Mouse (Mus musculus): ENCODE results near the gene Myo15b. TPM values are rescaled to one million over a fixed set of nuclear protein-coding genes. Genes with fewer than 3 reads are reported as not detected.

Myo15b gene
- polyA plus RNA-seq, 1 experiment from 2014 or later, result 95.2 TPM

GRCm38 (mm10) chr11:115833021-115833513 is 25.1 kb upstream of the Myo15b start:
- Histone ChIP-seq H3K9ac (0 out of 2 replicates have a peak overlapping the region, but pooled peaks have one; percentile 17), H3K27ac (peak overlapping the region; percentile 72), H3K4me2 (replicated peaks) (peak overlapping the region; percentile 41), H3K9me3 (no peaks in the 10 kb centered on the region), H3K4me1 (replicated peaks) (peaks cover 71% of the 10 kb centered on the region), H3K4me3 (replicated peaks) (no peak overlapping the region), H3K36me3 (no peaks in the 10 kb centered on the region), H3K27me3 (replicated peaks) (no peaks in the 10 kb centered on the region)
- peak; percentile 50 for ATAC-seq
- WGBS, result 15% methylated on average over 8 of the region's 8 CpGs

- H3K4me3 ChIP-seq (replicated peaks), result no peak overlapping the region
- WGBS, result 66% methylated on average over 6 of the region's 6 CpGs
- H3K9me3 ChIP-seq, result no peaks in the 10 kb centered on the region
- H3K27ac ChIP-seq, result peak overlapping the region; percentile 72; the same call in 1 of the 2 replicates
- ATAC-seq, result no peak
- no peaks in the 10 kb centered on the region for H3K36me3 ChIP-seq
- H3K4me1 ChIP-seq (replicated peaks), result peaks cover 73% of the 10 kb centered on the region
- H3K27me3 ChIP-seq (replicated peaks), result no peaks in the 10 kb centered on the region
- H3K9ac ChIP-seq, result peak overlapping the region; percentile 15; the same call in 1 of the 2 replicates
- peak overlapping the region; percentile 41 for H3K4me2 ChIP-seq (replicated peaks)
Measured at GRCm38 (mm10) chr11:115834033-115834432, 24.2 kb upstream of the Myo15b start.

GRCm38 (mm10) chr11:115836656-115837395 is 21.4 kb upstream of the Myo15b start:
- H3K9me3 ChIP-seq, result no peaks in the 10 kb centered on the region
- no peak overlapping the region for H3K4me3 ChIP-seq (replicated peaks)
- H3K4me1 ChIP-seq (replicated peaks), result peaks cover 68% of the 10 kb centered on the region
- ATAC-seq, result peak; percentile 26; the same call in 1 of the 2 replicates
- WGBS, result 45% methylated on average over 11 of the region's 11 CpGs
- peak overlapping the region; percentile 22; the same call in 1 of the 2 replicates for H3K4me2 ChIP-seq (replicated peaks)
- peak overlapping the region; percentile 66 for H3K27ac ChIP-seq
- H3K36me3 ChIP-seq, result no peaks in the 10 kb centered on the region
- H3K27me3 ChIP-seq (replicated peaks), result no peaks in the 10 kb centered on the region
- H3K9ac ChIP-seq, result no peak overlapping the region

- no peak overlapping the region for H3K4me3 ChIP-seq (replicated peaks)
- H3K36me3 ChIP-seq, result no peaks in the 10 kb centered on the region
- no peaks in the 10 kb centered on the region for H3K27me3 ChIP-seq (replicated peaks)
- no peak for ATAC-seq
- peak overlapping the region; percentile 66 for H3K27ac ChIP-seq
- H3K9me3 ChIP-seq, result no peaks in the 10 kb centered on the region
- H3K4me2 ChIP-seq (replicated peaks), result no peak overlapping the region
- peaks cover 68% of the 10 kb centered on the region for H3K4me1 ChIP-seq (replicated peaks)
- H3K9ac ChIP-seq, result no peak overlapping the region
- WGBS, result 86% methylated on average over 22 of the region's 22 CpGs
Measured at GRCm38 (mm10) chr11:115837606-115838345, 20.4 kb upstream of the Myo15b start.

GRCm38 (mm10) chr11:115838895-115839311 is 19.3 kb upstream of the Myo15b start:
- Histone ChIP-seq H3K4me3 (replicated peaks) (no peak overlapping the region), H3K27ac (peak overlapping the region; percentile 83), H3K36me3 (no peaks in the 10 kb centered on the region), H3K27me3 (replicated peaks) (no peaks in the 10 kb centered on the region), H3K9ac (no peak overlapping the region), H3K9me3 (no peaks in the 10 kb centered on the region), H3K4me2 (replicated peaks) (peak overlapping the region; percentile 15; the same call in 1 of the 2 replicates), H3K4me1 (replicated peaks) (peaks cover 62% of the 10 kb centered on the region)
- 25% methylated on average over 4 of the region's 4 CpGs for WGBS
- ATAC-seq, result peak; percentile 47

- Histone ChIP-seq H3K36me3 (no peaks in the 10 kb centered on the region), H3K9ac (no peak overlapping the region), H3K9me3 (no peaks in the 10 kb centered on the region), H3K4me3 (replicated peaks) (no peak overlapping the region), H3K27ac (peak overlapping the region; percentile 83), H3K4me2 (replicated peaks) (0 out of 2 replicates have a peak overlapping the region, but pooled peaks have one; percentile 15), H3K4me1 (replicated peaks) (peaks cover 61% of the 10 kb centered on the region), H3K27me3 (replicated peaks) (no peaks in the 10 kb centered on the region)
- 60% methylated on average over 3 of the region's 3 CpGs for WGBS
- no peak for ATAC-seq
Measured at GRCm38 (mm10) chr11:115839732-115840131, 18.5 kb upstream of the Myo15b start.

GRCm38 (mm10) chr11:115841044-115841443 is 17.2 kb upstream of the Myo15b start:
- Histone ChIP-seq H3K4me2 (replicated peaks) (no peak overlapping the region), H3K4me3 (replicated peaks) (no peak overlapping the region), H3K27ac (peak overlapping the region; percentile 92; the same call in 1 of the 2 replicates), H3K9ac (no peak overlapping the region), H3K27me3 (replicated peaks) (no peaks in the 10 kb centered on the region), H3K36me3 (peaks cover 8% of the 10 kb centered on the region), H3K9me3 (no peaks in the 10 kb centered on the region), H3K4me1 (replicated peaks) (peaks cover 55% of the 10 kb centered on the region)
- WGBS, result 85% methylated on average over 6 of the region's 6 CpGs
- ATAC-seq, result no peak

GRCm38 (mm10) chr11:115841961-115842550 is 16.1 kb upstream of the Myo15b start:
- Histone ChIP-seq H3K9me3 (no peaks in the 10 kb centered on the region), H3K9ac (peak overlapping the region; percentile 26), H3K4me1 (replicated peaks) (peaks cover 50% of the 10 kb centered on the region), H3K4me2 (replicated peaks) (peak overlapping the region; percentile 45), H3K4me3 (replicated peaks) (no peak overlapping the region; the same call in 1 of the 2 replicates), H3K36me3 (peaks cover 9% of the 10 kb centered on the region), H3K27me3 (replicated peaks) (no peaks in the 10 kb centered on the region), H3K27ac (peak overlapping the region; percentile 92)
- ATAC-seq, result peak; percentile 65
- WGBS, result 13% methylated on average over 6 of the region's 6 CpGs

GRCm38 (mm10) chr11:115843141-115843890 is 14.9 kb upstream of the Myo15b start:
- H3K36me3 ChIP-seq, result peaks cover 10% of the 10 kb centered on the region
- WGBS, result 70% methylated on average over 14 of the region's 14 CpGs
- no peaks in the 10 kb centered on the region for H3K27me3 ChIP-seq (replicated peaks)
- no peak for ATAC-seq
- no peak overlapping the region for H3K4me3 ChIP-seq (replicated peaks)
- H3K4me1 ChIP-seq (replicated peaks), result peaks cover 44% of the 10 kb centered on the region
- 0 out of 2 replicates have a peak overlapping the region, but pooled peaks have one; percentile 26 for H3K9ac ChIP-seq
- H3K4me2 ChIP-seq (replicated peaks), result peak overlapping the region; percentile 45
- H3K27ac ChIP-seq, result peak overlapping the region; percentile 92
- no peaks in the 10 kb centered on the region for H3K9me3 ChIP-seq

GRCm38 (mm10) chr11:115843891-115844239 is 14.3 kb upstream of the Myo15b start:
- Histone ChIP-seq H3K36me3 (peaks cover 10% of the 10 kb centered on the region), H3K4me1 (replicated peaks) (peaks cover 39% of the 10 kb centered on the region), H3K27ac (peak overlapping the region; percentile 92), H3K9ac (no peak overlapping the region), H3K9me3 (no peaks in the 10 kb centered on the region), H3K4me3 (replicated peaks) (no peak overlapping the region), H3K27me3 (replicated peaks) (no peaks in the 10 kb centered on the region), H3K4me2 (replicated peaks) (peak overlapping the region; percentile 33)
- 66% methylated on average over 5 of the region's 5 CpGs for WGBS
- peak; percentile 89 for ATAC-seq

GRCm38 (mm10) chr11:115844240-115844639 is 14.0 kb upstream of the Myo15b start:
- WGBS, result 52% methylated on average over 8 of the region's 8 CpGs
- H3K27me3 ChIP-seq (replicated peaks), result no peaks in the 10 kb centered on the region
- no peak overlapping the region for H3K4me3 ChIP-seq (replicated peaks)
- peaks cover 37% of the 10 kb centered on the region for H3K4me1 ChIP-seq (replicated peaks)
- H3K9ac ChIP-seq, result no peak overlapping the region
- H3K4me2 ChIP-seq (replicated peaks), result peak overlapping the region; percentile 33
- peak overlapping the region; percentile 92 for H3K27ac ChIP-seq
- ATAC-seq, result peak; percentile 5; the same call in 1 of the 2 replicates
- no peaks in the 10 kb centered on the region for H3K9me3 ChIP-seq
- peaks cover 10% of the 10 kb centered on the region for H3K36me3 ChIP-seq
